ENCODE assay signal across 8 mouse cellular contexts in the genomic region with DNA sequence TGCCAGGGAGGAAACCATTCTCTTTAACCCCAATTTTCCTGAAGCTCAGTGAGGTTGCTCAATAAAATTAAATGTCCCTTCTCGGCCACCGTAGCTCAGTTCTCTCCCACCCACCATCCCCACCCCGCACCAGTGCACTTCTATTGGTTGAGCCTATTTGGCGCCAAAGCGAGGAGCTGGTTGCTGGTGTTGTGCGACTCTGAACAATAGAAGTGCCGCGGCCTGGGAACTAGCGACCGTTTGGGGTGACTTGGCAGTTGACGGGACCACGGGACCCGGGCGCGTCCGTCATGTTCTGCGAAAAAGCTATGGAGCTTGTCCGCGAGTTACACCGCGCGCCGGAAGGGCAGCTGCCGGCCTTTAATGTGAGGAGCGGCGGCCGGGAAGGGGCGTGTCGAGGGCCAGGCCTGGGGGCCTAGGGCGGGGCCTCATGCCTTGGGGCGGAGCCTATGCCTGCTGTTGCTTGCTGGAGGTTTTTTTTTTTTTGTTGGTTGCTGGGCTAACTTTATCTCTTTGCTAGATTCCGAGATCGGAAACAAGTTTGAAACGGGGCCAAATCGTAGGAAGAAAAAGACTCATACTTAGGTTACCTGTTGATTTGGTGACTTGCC. TPM values are rescaled to one million over a fixed set of nuclear protein-coding genes. Genes with fewer than 3 reads are reported as not detected.
DNase-seq lines count a peak whose midpoint lies in the region; ATAC-seq and TF ChIP-seq lines count a peak whose summit lies in the region.

No protein-coding gene starts in this region.

- peaks cover 41% of the 10 kb centered on the region for H3K4me1 ChIP-seq in erythroblast, embryonic 14.5 days (ENCODE audit: control insufficient read depth)
- peaks cover 7% of the 10 kb centered on the region for H3K4me1 ChIP-seq in heart, embryonic 13.5 days
- peaks cover 37% of the 10 kb centered on the region for H3K4me1 ChIP-seq in liver, embryonic 12.5 days
- no peaks in the 10 kb centered on the region for H3K4me1 ChIP-seq in stomach, embryonic 15.5 days

- peak overlapping the region; percentile 83 for H3K27ac ChIP-seq in heart, embryonic 13.5 days (replicated peaks)
- peak overlapping the region; percentile 90 for H3K27ac ChIP-seq in liver, embryonic 12.5 days
- H3K27ac ChIP-seq in stomach, embryonic 15.5 days, result peak overlapping the region; percentile 80

- peak overlapping the region; percentile 76 for H3K9ac ChIP-seq in heart, embryonic 13.5 days
- H3K9ac ChIP-seq in liver, embryonic 12.5 days, result peak overlapping the region; percentile 78
- peak overlapping the region; percentile 21; the same call in 1 of the 2 replicates for H3K9ac ChIP-seq in stomach, embryonic 15.5 days

- H3K9me3 ChIP-seq in erythroblast, embryonic 14.5 days (ENCODE audit: control insufficient read depth, low read length), result no peaks in the 10 kb centered on the region
- no peaks in the 10 kb centered on the region for H3K9me3 ChIP-seq in heart, embryonic 13.5 days
- no peaks in the 10 kb centered on the region for H3K9me3 ChIP-seq in liver, embryonic 12.5 days (replicated peaks)
- H3K9me3 ChIP-seq in stomach, embryonic 15.5 days, result no peaks in the 10 kb centered on the region

- peak; percentile 98 for DNase-seq in brain, embryonic 14.5 days (ENCODE audit: low read depth)
- DNase-seq in kidney, postnatal 10 days, result peak; percentile 97
- DNase-seq in natural killer cell, adult 2 months (ENCODE audit: low spot score in 2 of 2), result peak; percentile 94

- WGBS in heart, embryonic 13.5 days, result under 1% methylated on average over 35 of the region's 35 CpGs
- under 1% methylated on average over 35 of the region's 35 CpGs for WGBS in liver, embryonic 12.5 days (ENCODE audit: insufficient replicate concordance)
- WGBS in stomach, embryonic 15.5 days, result under 1% methylated on average over 35 of the region's 35 CpGs

- peak overlapping the region; percentile 80 for H3K4me2 ChIP-seq in heart, embryonic 13.5 days
- H3K4me2 ChIP-seq in liver, embryonic 12.5 days, result peak overlapping the region; percentile 83
- peak overlapping the region; percentile 74 for H3K4me2 ChIP-seq in stomach, embryonic 15.5 days

- TF ChIP-seq CTCF in C2C12 (IDR thresholded peaks at IDR 0.05; ENCODE audit: control insufficient read depth, insufficient read depth, insufficient read length), result no peak
- TF ChIP-seq CTCF in brain, embryonic 14.5 days (IDR thresholded peaks at IDR 0.05; ENCODE audit: borderline replicate concordance, extremely low read depth, insufficient read depth, insufficient read length), result no peak

- peak overlapping the region; percentile 89 for H3ac ChIP-seq in C2C12 (ENCODE audit: control insufficient read depth, insufficient read length, low read depth)

- H3K27me3 ChIP-seq in C2C12 (ENCODE audit: control insufficient read depth, insufficient read depth, insufficient read length), result no peaks in the 10 kb centered on the region
- H3K27me3 ChIP-seq in erythroblast, embryonic 14.5 days (ENCODE audit: control insufficient read depth), result no peaks in the 10 kb centered on the region
- H3K27me3 ChIP-seq in heart, embryonic 13.5 days (replicated peaks), result no peaks in the 10 kb centered on the region
- H3K27me3 ChIP-seq in liver, embryonic 12.5 days (replicated peaks), result peaks cover 5% of the 10 kb centered on the region; the same call in 1 of the 2 replicates
- H3K27me3 ChIP-seq in stomach, embryonic 15.5 days (replicated peaks), result no peaks in the 10 kb centered on the region

- H3K79me2 ChIP-seq in C2C12 (ENCODE audit: control insufficient read depth, insufficient read depth), result peaks cover 45% of the 10 kb centered on the region

- peak; percentile 11; the same call in 1 of the 2 replicates for TF ChIP-seq POLR2A in brain, embryonic 14.5 days (IDR thresholded peaks at IDR 0.05; ENCODE audit: borderline replicate concordance, extremely low read depth, insufficient read depth, insufficient read length, poor library complexity, severe bottlenecking)

- peak; percentile 97 for ATAC-seq in heart, embryonic 13.5 days (ENCODE audit: extremely low read depth, insufficient number of reproducible peaks, low FRiP score, low TSS enrichment)
- ATAC-seq in liver, embryonic 12.5 days, result peak; percentile 90
- ATAC-seq in stomach, embryonic 15.5 days (ENCODE audit: insufficient read depth, low FRiP score, low read depth), result peak; percentile 95

- peaks cover 9% of the 10 kb centered on the region for H3K36me3 ChIP-seq in C2C12 (ENCODE audit: control insufficient read depth, insufficient read depth)
- peaks cover 22% of the 10 kb centered on the region for H3K36me3 ChIP-seq in erythroblast, embryonic 14.5 days (ENCODE audit: control insufficient read depth)
- H3K36me3 ChIP-seq in heart, embryonic 13.5 days, result no peaks in the 10 kb centered on the region
- peaks cover 11% of the 10 kb centered on the region for H3K36me3 ChIP-seq in liver, embryonic 12.5 days
- no peaks in the 10 kb centered on the region for H3K36me3 ChIP-seq in stomach, embryonic 15.5 days

- peaks cover 18% of the 10 kb centered on the region for H3K79me3 ChIP-seq in C2C12 (ENCODE audit: low read depth)

- peak overlapping the region; percentile 47 for H3K4me3 ChIP-seq in C2C12 (ENCODE audit: insufficient read depth, poor library complexity, severe bottlenecking)
- H3K4me3 ChIP-seq in erythroblast, embryonic 14.5 days (replicated peaks), result peak overlapping the region; percentile 83
- peak overlapping the region; percentile 69 for H3K4me3 ChIP-seq in heart, embryonic 13.5 days
- peak overlapping the region; percentile 78 for H3K4me3 ChIP-seq in liver, embryonic 12.5 days
- peak overlapping the region; percentile 58 for H3K4me3 ChIP-seq in stomach, embryonic 15.5 days (replicated peaks)

TF ChIP-seq in C2C12, 6 proteins besides CTCF, POLR2A, EP300 and RAD21:
- TF ChIP-seq USF1 (IDR thresholded peaks at IDR 0.05; ENCODE audit: low read depth) (no peak), CEBPB (IDR thresholded peaks at IDR 0.05; ENCODE audit: low read depth) (peak; percentile 93)

RNA-seq across cellular contexts. Expression of a gene that starts 4.3 kb away (rescaled TPM):
- polyA plus RNA-seq in C2C12 (2012; fragmentation: generic; extraction: Trizol), result 31.3 TPM
- 18.2 and 26.3 TPM in 2 replicates for polyA plus RNA-seq in brain, embryonic 14.5 days (2012; rRNA removed)
- 5.5 and 5.9 TPM in 2 replicates for polyA plus RNA-seq in erythroblast, embryonic 14.5 days (2012)
- polyA plus RNA-seq in heart, embryonic 13.5 days (2015; fragmentation: Nextera tagmentation; extraction: Ambion mirVana), result 29.3 and 30.7 TPM in 2 replicates
- polyA plus RNA-seq in liver, embryonic 12.5 days (2016; fragmentation: Nextera tagmentation; extraction: Ambion mirVana), result 50.2 and 51.1 TPM in 2 replicates
- polyA plus RNA-seq in stomach, embryonic 15.5 days (2015; fragmentation: Nextera tagmentation; extraction: Ambion mirVana), result 33.3 and 35.6 TPM in 2 replicates

RNA-seq across cellular contexts. Expression of a gene that starts 5.0 kb away (rescaled TPM):
- polyA plus RNA-seq in C2C12 (2012; fragmentation: generic; extraction: Trizol), result 62.7 TPM
- polyA plus RNA-seq in brain, embryonic 14.5 days (2012; rRNA removed), result 72.4 and 76.2 TPM in 2 replicates
- 3.4 and 3.6 TPM in 2 replicates for polyA plus RNA-seq in erythroblast, embryonic 14.5 days (2012)
- polyA plus RNA-seq in heart, embryonic 13.5 days (2015; fragmentation: Nextera tagmentation; extraction: Ambion mirVana), result 42.3 and 45.0 TPM in 2 replicates
- 24.9 and 25.3 TPM in 2 replicates for polyA plus RNA-seq in liver, embryonic 12.5 days (2016; fragmentation: Nextera tagmentation; extraction: Ambion mirVana)
- polyA plus RNA-seq in stomach, embryonic 15.5 days (2015; fragmentation: Nextera tagmentation; extraction: Ambion mirVana), result 58.3 and 58.7 TPM in 2 replicates

Comparison
In these comparisons a context has a peak if more than half of its experiments do, and no peak if none do; other contexts are left out.
1. Peak in every context shown above with its lines: DNase-seq, ATAC-seq, H3K4me3 ChIP-seq and H3K27ac ChIP-seq.
2. H3K9ac ChIP-seq: peak in every context shown above with its lines; median percentile 78 in liver, embryonic 12.5 days; 76 in heart, embryonic 13.5 days; 21 in stomach, embryonic 15.5 days.